8 mouse cellular contexts compared by ENCODE assay signal in the genomic region with DNA sequence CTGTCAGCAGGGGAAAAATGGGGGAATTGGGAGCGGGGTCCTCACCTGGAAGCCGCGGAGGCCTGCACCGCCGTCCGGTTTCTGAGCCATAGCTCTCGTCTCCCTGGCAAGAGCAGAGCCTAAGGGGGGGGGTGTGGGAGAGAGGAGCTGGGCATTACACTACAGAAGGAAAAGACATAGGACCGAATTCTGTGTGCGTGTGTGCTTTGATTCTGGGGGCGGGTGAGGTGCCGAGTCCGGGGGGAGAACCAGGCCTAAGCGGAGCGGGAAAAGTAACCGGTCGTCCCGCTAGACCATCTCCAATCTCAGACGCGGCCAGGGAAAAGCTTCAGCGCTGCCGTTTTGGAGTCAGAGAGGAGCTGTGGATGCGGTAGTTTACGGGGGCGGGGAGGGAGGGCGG. TPM values are rescaled to one million over a fixed set of nuclear protein-coding genes. Genes with fewer than 3 reads are reported as not detected.
DNase-seq lines count a peak whose midpoint lies in the region; ATAC-seq and TF ChIP-seq lines count a peak whose summit lies in the region.

No protein-coding gene starts in this region.

- H3K27ac ChIP-seq in forebrain, embryonic 16.5 days (ENCODE audit: low read length): peak overlapping the region; percentile 92

- peak; percentile 2 for DNase-seq in CD4-positive, CD25-positive, alpha-beta regulatory T cell, adult 2 months (ENCODE audit: low read depth, low spot score)
- peak; percentile 1 to 20 for DNase-seq in kidney, postnatal 36 days
- no peak for DNase-seq in layer of hippocampus, adult 18-20 months (ENCODE audit: low spot score in 2 of 2)

- peak; percentile 12 for TF ChIP-seq POLR2A in myocyte (IDR thresholded peaks at IDR 0.05; ENCODE audit: insufficient read length, low read depth)

- peaks cover 13% of the 10 kb centered on the region; the same call in 1 of the 2 replicates for H3K4me1 ChIP-seq in megakaryocyte, embryonic 14.5 days
- H3K4me1 ChIP-seq in forebrain, embryonic 16.5 days (replicated peaks; ENCODE audit: control insufficient read depth, insufficient read depth, low read length): peaks cover 27% of the 10 kb centered on the region

- H3K9me3 ChIP-seq in megakaryocyte, embryonic 14.5 days: peaks cover 19% of the 10 kb centered on the region
- H3K9me3 ChIP-seq in forebrain, embryonic 16.5 days (ENCODE audit: control insufficient read depth, low read length): no peaks in the 10 kb centered on the region

- peak overlapping the region; percentile 14 for H3ac ChIP-seq in myocyte (ENCODE audit: control insufficient read depth, insufficient read length)

- peak overlapping the region; percentile 87 for H3K9ac ChIP-seq in forebrain, embryonic 16.5 days (replicated peaks; ENCODE audit: low read depth, low read length)

- no peak for ATAC-seq in CD4-positive, CD25-positive, alpha-beta regulatory T cell, adult 4 months
- no peak for ATAC-seq in megakaryocyte, adult 5-6 weeks (ENCODE audit: poor library complexity, severe bottlenecking)
- peak; percentile 5 for ATAC-seq in forebrain, embryonic 16.5 days

- 17% methylated on average over 25 of the region's 25 CpGs for WGBS in forebrain, embryonic 16.5 days

- H3K27me3 ChIP-seq in megakaryocyte, embryonic 14.5 days (replicated peaks): peaks cover 56% of the 10 kb centered on the region
- H3K27me3 ChIP-seq in forebrain, embryonic 16.5 days (replicated peaks; ENCODE audit: control insufficient read depth, insufficient read depth, low read length): no peaks in the 10 kb centered on the region
- H3K27me3 ChIP-seq in myocyte (ENCODE audit: control insufficient read depth, insufficient read depth, insufficient read length): no peaks in the 10 kb centered on the region

- no peaks in the 10 kb centered on the region for H3K36me3 ChIP-seq in megakaryocyte, embryonic 14.5 days (replicated peaks; ENCODE audit: low read length)
- H3K36me3 ChIP-seq in forebrain, embryonic 16.5 days (ENCODE audit: control insufficient read depth, insufficient read depth): peaks cover 8% of the 10 kb centered on the region; the same call in 1 of the 2 replicates
- H3K36me3 ChIP-seq in myocyte (ENCODE audit: control insufficient read depth, insufficient read depth): peaks cover 14% of the 10 kb centered on the region

- H3K4me2 ChIP-seq in forebrain, embryonic 16.5 days (ENCODE audit: low read length): peak overlapping the region; percentile 58; the same call in 1 of the 2 replicates
- no peak overlapping the region for H3K4me2 ChIP-seq in myocyte (ENCODE audit: low read depth)

- H3K79me2 ChIP-seq in myocyte (ENCODE audit: control insufficient read depth, insufficient read depth): peaks cover 3% of the 10 kb centered on the region

- peak overlapping the region; percentile 93 for H3K4me3 ChIP-seq in megakaryocyte, embryonic 14.5 days (replicated peaks)
- H3K4me3 ChIP-seq in forebrain, embryonic 16.5 days (replicated peaks; ENCODE audit: low read length): peak overlapping the region; percentile 65
- peak overlapping the region; percentile 90 for H3K4me3 ChIP-seq in myocyte

TF ChIP-seq in myocyte, 11 proteins besides CTCF, POLR2A, EP300 and RAD21:
- no peak for TF ChIP-seq REST (IDR thresholded peaks at IDR 0.05; ENCODE audit: insufficient read depth, insufficient read length)
- no peak for TF ChIP-seq USF1 (IDR thresholded peaks at IDR 0.05; ENCODE audit: low read depth)
- no peak for TF ChIP-seq TCF3 (IDR thresholded peaks at IDR 0.05; ENCODE audit: insufficient read length, low read depth)
- TF ChIP-seq CEBPB (IDR thresholded peaks at IDR 0.05; ENCODE audit: insufficient read depth, poor library complexity, severe bottlenecking): no peak
- no peak for TF ChIP-seq MAX (IDR thresholded peaks at IDR 0.05; ENCODE audit: low read depth)
- no peak for TF ChIP-seq SRF (IDR thresholded peaks at IDR 0.05; ENCODE audit: control insufficient read depth, insufficient read length, low read depth)
- no peak for TF ChIP-seq E2F4 (IDR thresholded peaks at IDR 0.05; ENCODE audit: insufficient read depth)
- TF ChIP-seq POLR2AphosphoS2 (IDR thresholded peaks at IDR 0.05; ENCODE audit: insufficient read length, low read depth): no peak
- no peak for TF ChIP-seq MYOD1 (IDR thresholded peaks at IDR 0.05; ENCODE audit: control insufficient read depth in 1 of 3, insufficient read length in 2 of 3, low read depth in 2 of 3)
- no peak for TF ChIP-seq MYOG (IDR thresholded peaks at IDR 0.05; ENCODE audit: control insufficient read depth in 1 of 3, insufficient read depth in 1 of 3, insufficient read length in 2 of 3, low read depth in 2 of 3)
- TF ChIP-seq TCF12 (IDR thresholded peaks at IDR 0.05; ENCODE audit: insufficient read depth, poor library complexity, severe bottlenecking): no peak

RNA-seq across cellular contexts. Expression of gene Maged1, which starts 0.7 kb away (rescaled TPM):
- polyA plus RNA-seq in CD4-positive, CD25-positive, alpha-beta regulatory T cell, adult 4 months (2017; shearing (Covaris generic)): 10 to 100 TPM in 1 of 2 experiments, 1 to 10 TPM in 1; 4.7 to 10.3 TPM
- polyA plus RNA-seq in megakaryocyte, embryonic 14.5 days (2012; ENCODE audit: insufficient read depth, low replicate concordance): 4.3 and 5.2 TPM in 2 replicates
- total RNA-seq in megakaryocyte, adult 5-6 weeks (2015): 0.68 and 1.1 TPM in 2 replicates
- total RNA-seq in megakaryocyte, adult 5-6 weeks (2017): 1.5 TPM in 2 replicates
- polyA plus RNA-seq in forebrain, embryonic 16.5 days (2015; fragmentation: Nextera tagmentation; extraction: Ambion mirVana): 978 and 998 TPM in 2 replicates
- polyA plus RNA-seq in myocyte (2012; fragmentation: generic; extraction: Trizol): 361 TPM
- 100 to 1,000 TPM; 525 to 550 TPM for total RNA-seq in layer of hippocampus, adult 18-20 months (2021)

Comparison
In these comparisons a context has a peak if more than half of its experiments do, and no peak if none do; other contexts are left out.
1. DNase-seq: peak in CD4-positive, CD25-positive, alpha-beta regulatory T cell, adult 2 months (single experiment) and kidney, postnatal 36 days (2 of 2); none in layer of hippocampus, adult 18-20 months (0 of 2).
2. RNA of gene Maged1, which starts 0.7 kb away (polyA plus RNA-seq): 978 to 998 TPM in forebrain, embryonic 16.5 days and 361 TPM in myocyte (single experiment); 4.7 to 10.3 TPM in CD4-positive, CD25-positive, alpha-beta regulatory T cell, adult 4 months and 4.3 to 5.2 TPM in megakaryocyte, embryonic 14.5 days; every median in the first group is over 10 times any median in the second.
3. Peak in every context shown above with its lines, with median percentiles within 50 percentile points of each other: H3K4me3 ChIP-seq.